Mouse (Mus musculus) intestine, postnatal 0 days (tissue): ENCODE results near the gene Uri1. TPM values are rescaled to one million over a fixed set of nuclear protein-coding genes. Genes with fewer than 3 reads are reported as not detected.

ENCODE experiments used
- ATAC-seq: fragments of 200-750 bp; cut with Nextera tagmentation; 2 replicates; pipeline ENCODE4 v1.8.0; 2017; ENCODE audit warnings: mild to moderate bottlenecking, moderate TSS enrichment, moderate library complexity
- H3K27ac ChIP-seq: fragments of 300-500 bp; sonication (generic); 2 replicates; pipeline ENCODE4 v1.5.1; 2014; ENCODE audit warnings: mild to moderate bottlenecking, low read depth, low read length, moderate library complexity
- H3K27me3 ChIP-seq: fragments of 300-500 bp; sonication (generic); replicated peaks from 2 replicates; pipeline ENCODE4 v1.6.1; 2014; ENCODE audit warnings: low read length, mixed read lengths; ENCODE audit not compliant: control insufficient read depth, insufficient read depth
- H3K36me3 ChIP-seq: fragments of 300-500 bp; sonication (generic); 2 replicates; pipeline ENCODE4 v1.6.1; 2014; ENCODE audit warnings: mild to moderate bottlenecking, moderate library complexity; ENCODE audit not compliant: control insufficient read depth, insufficient read depth
- H3K4me1 ChIP-seq: fragments of 300-500 bp; sonication (generic); replicated peaks from 2 replicates; pipeline ENCODE4 v1.6.1; 2014; ENCODE audit warnings: antibody characterized with exemption, low read length, mixed read lengths; ENCODE audit not compliant: control insufficient read depth, insufficient read depth
- H3K4me2 ChIP-seq: fragments of 300-500 bp; sonication (generic); replicated peaks from 2 replicates; pipeline ENCODE4 v1.6.1; 2014; ENCODE audit warnings: low read depth, mild to moderate bottlenecking, moderate library complexity
- H3K4me3 ChIP-seq: fragments of 300-500 bp; sonication (generic); 2 replicates; pipeline ENCODE4 v1.5.1; 2014; ENCODE audit warnings: low read depth, low read length
- H3K9ac ChIP-seq: fragments of 300-500 bp; sonication (generic); 2 replicates; pipeline ENCODE4 v1.6.1; 2014; ENCODE audit warnings: mild to moderate bottlenecking, low read depth, low read length
- H3K9me3 ChIP-seq: fragments of 300-500 bp; sonication (generic); 2 replicates; pipeline ENCODE4 v1.6.1; 2016; ENCODE audit warnings: mixed run types; ENCODE audit not compliant: control insufficient read depth
- CTCF ChIP-seq: sonication (generic); IDR thresholded peaks from 2 replicates; pipeline ENCODE4 v1.5.1; 2016; ENCODE audit warnings: low read depth, mild to moderate bottlenecking, control low read depth, antibody characterized with exemption, moderate library complexity
- WGBS: fragments of 180-500 bp; shearing (Covaris S2); extraction: QIAGEN DNeasy Blood & Tissue Kit; methylation state at CpG from one replicate; pipeline ENCODE4 v1.1.7; 2014; 5-methylcytosine and 5-hydroxymethylcytosine counted together
- polyA plus RNA-seq: library from polyadenylated mRNA; unstranded; fragments of >200 nt; fragmentation: Nextera tagmentation; extraction: Ambion mirVana; gene quantifications from 2 replicates; pipeline ENCODE4 v1.2.1, GENCODE M21; 2015

Uri1 gene
- polyA plus RNA-seq, 1 experiment from 2014 or later, result 25.6 TPM

DNA sequence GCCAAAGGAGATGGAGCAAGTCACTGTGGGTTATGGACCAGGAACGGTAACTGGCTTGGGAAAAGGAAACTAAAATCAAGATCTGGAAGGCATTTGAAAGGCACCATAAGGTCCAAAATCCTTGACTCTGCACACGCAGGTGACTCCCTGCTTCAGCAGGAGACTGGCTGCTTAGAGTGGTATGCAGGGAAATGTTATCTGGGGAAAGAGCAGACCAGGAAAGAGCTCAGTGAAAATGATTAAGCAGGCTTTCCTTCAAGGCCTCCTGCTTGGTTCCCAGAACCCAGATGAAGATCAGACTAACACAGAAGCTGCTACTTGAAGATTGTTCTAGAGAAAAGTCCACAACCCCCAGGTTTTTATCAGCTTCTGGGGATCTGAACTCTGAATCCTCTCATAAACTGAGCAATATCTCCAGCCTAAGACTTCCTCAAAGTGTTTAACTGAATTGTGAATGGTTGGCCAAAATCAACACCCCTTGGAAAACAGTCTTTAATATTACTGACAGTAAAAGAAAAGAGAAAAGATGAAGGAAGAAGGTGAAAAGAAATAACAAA lies 50.3 kb downstream of the Uri1 start:
- H3K27me3 ChIP-seq, result no peaks in the 10 kb centered on the region
- no peaks in the 10 kb centered on the region for H3K9me3 ChIP-seq
- H3K4me1 ChIP-seq, result no peaks in the 10 kb centered on the region
- 0 out of 2 replicates have a peak overlapping the region, but pooled peaks have one; percentile 2 for H3K27ac ChIP-seq
- no peak overlapping the region for H3K4me2 ChIP-seq
- no peak for TF ChIP-seq CTCF
- no peaks in the 10 kb centered on the region; the same call in 1 of the 2 replicates for H3K36me3 ChIP-seq
- H3K9ac ChIP-seq, result no peak overlapping the region
- WGBS, result 51% methylated on average over 2 of the region's 2 CpGs
- no peak overlapping the region for H3K4me3 ChIP-seq
- peak; percentile 63 for ATAC-seq

DNA sequence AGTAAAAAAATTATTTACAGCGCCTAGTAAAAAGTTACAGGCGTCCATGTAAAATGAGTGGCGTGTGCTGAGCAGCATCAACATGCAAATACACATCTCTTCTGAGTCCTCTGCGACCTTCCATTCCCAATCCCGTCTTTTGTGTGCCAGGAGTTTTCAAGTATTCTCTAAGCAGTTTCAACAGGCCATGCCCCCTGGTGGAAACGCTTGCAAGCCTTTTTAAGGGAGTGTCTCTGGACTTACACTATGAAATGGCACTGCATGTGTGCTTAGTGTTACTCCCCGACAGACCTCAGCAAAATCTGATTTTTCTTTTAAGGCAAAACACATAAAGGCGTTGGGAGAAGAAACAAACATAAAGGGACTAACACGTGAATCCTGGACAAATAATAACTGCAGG lies 50.8 kb downstream of the Uri1 start:
- no peak overlapping the region for H3K4me3 ChIP-seq
- H3K27me3 ChIP-seq, result no peaks in the 10 kb centered on the region
- WGBS, result 66% methylated on average over 9 of the region's 9 CpGs
- H3K9me3 ChIP-seq, result no peaks in the 10 kb centered on the region
- H3K9ac ChIP-seq, result no peak overlapping the region
- no peaks in the 10 kb centered on the region for H3K4me1 ChIP-seq
- H3K36me3 ChIP-seq, result no peaks in the 10 kb centered on the region; the same call in 1 of the 2 replicates
- ATAC-seq, result no peak
- peak; percentile 59 for TF ChIP-seq CTCF
- H3K4me2 ChIP-seq, result no peak overlapping the region
- H3K27ac ChIP-seq, result no peak overlapping the region

DNA sequence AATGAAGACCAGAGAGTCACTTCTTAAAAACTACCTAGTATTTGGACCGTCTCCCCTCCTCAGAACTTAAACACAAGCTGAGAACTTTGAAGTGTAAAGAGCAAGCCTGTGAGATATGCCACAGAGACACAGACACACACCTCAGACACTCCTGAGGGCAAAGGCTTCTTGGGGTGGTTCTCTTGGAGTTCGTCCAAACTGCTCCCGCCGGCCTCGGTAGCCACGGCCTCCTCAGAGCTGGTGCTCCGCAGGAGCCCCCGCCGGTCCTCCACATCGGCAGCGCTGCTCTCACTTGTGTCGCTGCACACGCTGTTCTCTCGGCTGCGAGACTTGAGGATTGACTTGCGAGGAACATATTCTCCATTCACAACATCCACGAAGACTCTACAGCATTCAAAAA lies 61.0 kb downstream of the Uri1 start:
- no peak for TF ChIP-seq CTCF
- H3K4me2 ChIP-seq, result no peak overlapping the region
- peaks cover 18% of the 10 kb centered on the region; the same call in 1 of the 2 replicates for H3K36me3 ChIP-seq
- H3K27ac ChIP-seq, result no peak overlapping the region
- no peak for ATAC-seq
- no peak overlapping the region for H3K4me3 ChIP-seq
- no peaks in the 10 kb centered on the region for H3K9me3 ChIP-seq
- H3K27me3 ChIP-seq, result no peaks in the 10 kb centered on the region
- no peak overlapping the region for H3K9ac ChIP-seq
- H3K4me1 ChIP-seq, result no peaks in the 10 kb centered on the region
- WGBS, result 77% methylated on average over 17 of the region's 17 CpGs

DNA sequence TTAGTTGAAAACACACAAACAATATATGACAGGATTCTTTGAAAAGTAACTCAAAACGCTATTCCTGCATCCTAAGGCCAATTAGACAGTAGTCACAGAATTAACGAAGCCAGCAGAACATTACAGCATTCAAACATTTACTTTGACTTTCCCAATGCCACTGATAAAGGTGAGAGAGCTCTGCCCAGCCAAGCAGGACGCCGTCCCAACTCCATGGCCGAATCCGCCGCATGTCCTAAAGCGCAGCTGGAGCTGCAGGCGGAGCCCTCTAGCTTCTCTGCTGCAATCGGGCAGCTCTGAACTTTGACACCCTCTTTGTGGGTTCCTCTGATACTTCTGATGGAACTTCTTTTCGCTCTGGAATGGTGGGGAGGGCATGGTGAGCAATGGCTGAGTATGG lies 62.1 kb downstream of the Uri1 start:
- no peak overlapping the region for H3K9ac ChIP-seq
- WGBS, result 80% methylated on average over 11 of the region's 11 CpGs
- H3K4me3 ChIP-seq, result no peak overlapping the region
- no peak overlapping the region for H3K4me2 ChIP-seq
- no peaks in the 10 kb centered on the region for H3K4me1 ChIP-seq
- peaks cover 24% of the 10 kb centered on the region for H3K36me3 ChIP-seq
- no peak for ATAC-seq
- TF ChIP-seq CTCF, result no peak
- no peaks in the 10 kb centered on the region for H3K27me3 ChIP-seq
- no peak overlapping the region for H3K27ac ChIP-seq
- no peaks in the 10 kb centered on the region for H3K9me3 ChIP-seq

DNA sequence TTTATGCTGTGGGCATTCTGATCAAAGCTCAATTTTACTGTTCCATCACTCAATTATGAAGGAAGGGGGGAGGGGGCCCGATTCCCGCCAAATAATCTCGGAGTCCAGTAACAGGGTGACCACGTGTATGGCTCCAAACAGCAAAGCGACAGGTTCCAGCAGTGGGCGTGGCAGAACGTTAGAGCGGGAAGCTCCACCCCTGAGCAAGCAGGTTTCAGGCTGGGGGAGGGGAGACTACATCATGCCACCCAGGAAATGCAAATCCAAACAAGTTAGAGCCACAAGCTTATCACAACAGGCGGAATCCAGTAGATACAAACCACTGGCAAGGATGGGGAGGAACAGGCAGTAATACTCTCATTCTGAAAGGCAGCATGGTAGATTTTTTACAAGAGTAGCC lies 71.5 kb downstream of the Uri1 start:
- TF ChIP-seq CTCF, result no peak
- no peak overlapping the region for H3K27ac ChIP-seq

DNA sequence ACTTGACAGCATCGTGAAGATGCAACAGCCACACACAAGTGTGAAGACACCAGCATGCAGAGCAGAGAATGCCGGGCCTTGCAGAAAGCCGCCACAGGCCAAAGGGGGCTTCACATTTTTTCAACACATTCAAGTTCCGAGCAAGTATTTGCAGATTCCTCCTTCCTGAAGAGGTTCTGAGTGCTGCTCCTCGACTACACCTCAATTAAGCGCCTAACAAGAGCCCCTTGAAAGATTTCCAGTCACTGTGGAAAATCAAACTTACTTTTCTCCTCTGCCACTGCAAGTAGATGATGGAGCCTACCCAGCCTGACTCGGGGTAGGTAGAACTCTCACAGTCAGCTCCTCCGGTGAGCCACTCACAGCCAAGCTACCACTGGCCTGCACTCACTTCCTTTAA lies 86.9 kb downstream of the Uri1 start:
- no peak overlapping the region for H3K4me2 ChIP-seq
- no peaks in the 10 kb centered on the region for H3K4me1 ChIP-seq
- no peak overlapping the region for H3K4me3 ChIP-seq
- H3K36me3 ChIP-seq, result no peaks in the 10 kb centered on the region
- no peak overlapping the region for H3K9ac ChIP-seq
- no peaks in the 10 kb centered on the region for H3K9me3 ChIP-seq
- WGBS, result 78% methylated on average over 8 of the region's 8 CpGs
- H3K27ac ChIP-seq, result no peak overlapping the region
- no peak for ATAC-seq
- no peak for TF ChIP-seq CTCF
- no peaks in the 10 kb centered on the region for H3K27me3 ChIP-seq

More for the DNA sequence above, 71.5 kb downstream of the Uri1 start:
- no peak for ATAC-seq
- Histone ChIP-seq H3K4me3 (no peak overlapping the region), H3K36me3 (peaks cover 7% of the 10 kb centered on the region; the same call in 1 of the 2 replicates), H3K27me3 (no peaks in the 10 kb centered on the region), H3K4me1 (no peaks in the 10 kb centered on the region), H3K9me3 (no peaks in the 10 kb centered on the region), H3K4me2 (no peak overlapping the region), H3K9ac (no peak overlapping the region)
- WGBS, result 75% methylated on average over 9 of the region's 9 CpGs

DNA sequence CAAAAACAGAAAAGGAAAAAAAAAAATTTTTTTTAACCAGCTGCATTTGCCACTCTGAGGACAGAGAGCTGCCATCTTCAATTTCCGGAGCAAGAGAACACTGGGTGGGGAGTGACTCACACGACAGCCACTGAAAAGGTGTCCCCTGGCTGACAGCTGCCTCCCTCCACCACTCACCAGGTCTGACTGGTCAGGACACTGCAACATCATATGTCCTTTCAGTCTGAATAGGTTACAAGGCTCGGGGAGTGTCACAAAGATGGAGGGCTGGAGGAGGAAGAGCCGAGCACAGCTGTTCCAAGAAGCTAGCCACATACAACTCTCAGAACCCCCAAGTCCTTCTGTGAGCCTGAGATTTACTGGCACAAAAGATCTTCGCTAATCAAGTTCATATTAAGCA lies 87.6 kb downstream of the Uri1 start:
- no peaks in the 10 kb centered on the region for H3K36me3 ChIP-seq
- 71% methylated on average over 5 of the region's 5 CpGs for WGBS
- no peak for ATAC-seq
- no peak overlapping the region for H3K9ac ChIP-seq
- no peak overlapping the region for H3K4me2 ChIP-seq
- no peaks in the 10 kb centered on the region for H3K27me3 ChIP-seq
- H3K4me1 ChIP-seq, result no peaks in the 10 kb centered on the region
- H3K9me3 ChIP-seq, result no peaks in the 10 kb centered on the region
- H3K27ac ChIP-seq, result no peak overlapping the region
- no peak for TF ChIP-seq CTCF
- H3K4me3 ChIP-seq, result no peak overlapping the region
